Mouse (Mus musculus): ENCODE results near the gene Slc43a2. TPM values are rescaled to one million over a fixed set of nuclear protein-coding genes. Genes with fewer than 3 reads are reported as not detected.
"Not testable (repeated sequence)": the region's sequence is repeated elsewhere in the genome, so short reads cannot be mapped to it uniquely, and the experiment has no call there.

Gene Slc43a2
- total RNA-seq, 2 experiments from 2014 or later, result 44.2 to 51.3 TPM

- DNase-seq (ENCODE audit: low spot score in 2 of 2), result not testable (repeated sequence)
Observed at GRCm38 (mm10) chr11:75599802-75600201, 68.3 kb downstream of the Slc43a2 start.

GRCm38 (mm10) chr11:75604826-75605225 is 73.3 kb downstream of the Slc43a2 start:
- DNase-seq (ENCODE audit: low spot score in 2 of 2), result no peak

GRCm38 (mm10) chr11:75605318-75605717 is 73.8 kb downstream of the Slc43a2 start:
- DNase-seq (ENCODE audit: low spot score in 2 of 2), result no peak

- no peak for DNase-seq (ENCODE audit: low spot score in 2 of 2)
Observed at GRCm38 (mm10) chr11:75608776-75609175, 77.3 kb downstream of the Slc43a2 start.

- no peak for DNase-seq (ENCODE audit: low spot score in 2 of 2)
Observed at GRCm38 (mm10) chr11:75610021-75610420, 78.5 kb downstream of the Slc43a2 start.

- no peak for DNase-seq (ENCODE audit: low spot score in 2 of 2)
Observed at GRCm38 (mm10) chr11:75614769-75615168, 83.3 kb downstream of the Slc43a2 start.

- DNase-seq (ENCODE audit: low spot score in 2 of 2), result no peak
Observed at GRCm38 (mm10) chr11:75615556-75615955, 84.1 kb downstream of the Slc43a2 start.

GRCm38 (mm10) chr11:75619133-75619532 is 87.6 kb downstream of the Slc43a2 start:
- DNase-seq (ENCODE audit: low spot score in 2 of 2), result no peak

- DNase-seq (ENCODE audit: low spot score in 2 of 2), result peak in 1 of 2 experiments; percentile 65
Observed at GRCm38 (mm10) chr11:75620136-75620780, 88.8 kb downstream of the Slc43a2 start.

GRCm38 (mm10) chr11:75621426-75621825 is 89.9 kb downstream of the Slc43a2 start:
- no peak for DNase-seq (ENCODE audit: low spot score in 2 of 2)

GRCm38 (mm10) chr11:75622588-75623329 is 91.3 kb downstream of the Slc43a2 start:
- DNase-seq (ENCODE audit: low spot score in 2 of 2), result no peak

- no peak for DNase-seq (ENCODE audit: low spot score in 2 of 2)
Observed at GRCm38 (mm10) chr11:75624102-75624554, 92.6 kb downstream of the Slc43a2 start.

- peak; percentile 47 to 70 for DNase-seq (ENCODE audit: low spot score in 2 of 2)
Observed at GRCm38 (mm10) chr11:75625820-75626219, 94.3 kb downstream of the Slc43a2 start.

Small RNA genes lying within 50 kb of the gene (microRNA-seq; reads per million reads assigned to microRNA genes)
- gene Mir3971, result 0 reads per million in 2 experiments

Other genes with a start within 250 kb of the Slc43a2 start
- 10 to 100 TPM; 63.7 to 68.1 TPM for gene Rpa1, start 183.4 kb upstream of the Slc43a2 start, total RNA-seq (2021)
- 10 to 100 TPM; 14.9 to 16.8 TPM for gene Smyd4, start 183.3 kb upstream of the Slc43a2 start, total RNA-seq (2021)
- gene Serpinf1, start 109.0 kb upstream of the Slc43a2 start, total RNA-seq (2021), result 10 to 100 TPM; 10.6 to 15.4 TPM
- under 1 TPM; 0.53 to 0.59 TPM for gene Serpinf2, start 92.1 kb upstream of the Slc43a2 start, total RNA-seq (2021)
- 10 to 100 TPM; 21.6 to 23.3 TPM for gene Wdr81, start 77.0 kb upstream of the Slc43a2 start, total RNA-seq (2021)
- gene Tlcd2, start 70.0 kb upstream of the Slc43a2 start, total RNA-seq (2021), result under 1 TPM in 1 of 2 experiments, not detected in 1; 0.89 TPM
- gene Prpf8, start 44.9 kb upstream of the Slc43a2 start, total RNA-seq (2021), result 100 to 1,000 TPM; 132 to 133 TPM
- 1 to 10 TPM in 1 of 2 experiments, under 1 TPM in 1; 0.74 to 1.5 TPM for gene Rilp, start 21.6 kb upstream of the Slc43a2 start, total RNA-seq (2021)
- gene Scarf1, start 18.2 kb upstream of the Slc43a2 start, total RNA-seq (2021), result 1 to 10 TPM; 1.0 to 1.1 TPM
- gene Pitpna, start 56.4 kb downstream of the Slc43a2 start, total RNA-seq (2021), result 100 to 1,000 TPM; 279 to 288 TPM
- gene Inpp5k, start 99.3 kb downstream of the Slc43a2 start, total RNA-seq (2021), result 10 to 100 TPM; 40.2 to 45.2 TPM
- gene Myo1c, start 118.8 kb downstream of the Slc43a2 start, total RNA-seq (2021), result 10 to 100 TPM; 12.9 to 14.1 TPM
- 100 to 1,000 TPM; 128 to 129 TPM for gene Crk, start 147.6 kb downstream of the Slc43a2 start, total RNA-seq (2021)
- 1,000 to 10,000 TPM; 1,181 to 1,213 TPM for gene Ywhae, start 201.2 kb downstream of the Slc43a2 start, total RNA-seq (2021)

Measured in layer of hippocampus, adult 18-20 months (tissue).